Mouse (Mus musculus): Measurements from ENCODE around the gene Acpp. TPM values are rescaled to one million over a fixed set of nuclear protein-coding genes. Genes with fewer than 3 reads are reported as not detected.
A peak's percentile ranks its signal among the peaks of the same experiment; 100 is the strongest.
"Not testable (repeated sequence)": the region's sequence is repeated elsewhere in the genome, so short reads cannot be mapped to it uniquely, and the experiment has no call there.

Gene Acpp
- polyA plus RNA-seq (2012; rRNA removed), result 4.6 and 5.4 TPM in 2 replicates

DNA sequence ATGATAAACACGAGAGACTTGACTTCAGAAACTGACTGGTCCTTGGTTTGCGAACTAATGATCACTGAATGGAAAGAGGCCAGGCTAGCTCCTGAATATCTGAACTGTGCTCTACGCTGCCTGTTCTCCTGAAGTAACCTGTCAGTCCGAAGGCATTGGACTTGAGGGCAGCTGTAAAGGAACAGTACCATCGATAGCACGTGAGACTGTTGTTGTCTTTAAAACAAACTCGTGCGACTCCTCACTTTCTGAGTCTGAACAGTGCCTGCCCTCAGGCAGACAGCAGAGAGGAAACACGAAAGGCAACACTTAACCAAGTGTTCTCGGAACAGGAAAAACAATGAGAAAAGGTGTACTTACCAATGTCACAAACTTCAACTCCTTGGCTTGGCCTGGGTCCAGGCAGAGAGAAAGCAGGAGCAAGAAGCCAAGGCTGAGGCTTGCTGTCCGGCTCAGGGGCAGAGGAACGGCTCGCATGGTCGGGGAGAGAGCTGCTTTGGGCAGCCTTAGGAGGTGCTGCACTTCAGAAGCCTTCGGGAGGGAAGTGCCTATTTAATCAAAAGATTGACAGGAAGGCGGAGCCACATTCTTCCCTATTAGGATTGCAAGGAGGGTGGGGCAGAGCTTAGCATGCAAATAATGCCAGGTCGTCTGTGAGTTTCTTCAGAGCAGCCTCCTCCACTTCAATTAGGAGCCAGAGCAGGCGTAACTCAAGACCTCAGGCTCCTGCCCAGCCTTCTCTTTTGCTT is at the start of gene Acpp:
TSS of gene Acpp (minus strand) at position 566 of the 749 bp plus-strand sequence.
- peak; percentile 68 for DNase-seq

DNA sequence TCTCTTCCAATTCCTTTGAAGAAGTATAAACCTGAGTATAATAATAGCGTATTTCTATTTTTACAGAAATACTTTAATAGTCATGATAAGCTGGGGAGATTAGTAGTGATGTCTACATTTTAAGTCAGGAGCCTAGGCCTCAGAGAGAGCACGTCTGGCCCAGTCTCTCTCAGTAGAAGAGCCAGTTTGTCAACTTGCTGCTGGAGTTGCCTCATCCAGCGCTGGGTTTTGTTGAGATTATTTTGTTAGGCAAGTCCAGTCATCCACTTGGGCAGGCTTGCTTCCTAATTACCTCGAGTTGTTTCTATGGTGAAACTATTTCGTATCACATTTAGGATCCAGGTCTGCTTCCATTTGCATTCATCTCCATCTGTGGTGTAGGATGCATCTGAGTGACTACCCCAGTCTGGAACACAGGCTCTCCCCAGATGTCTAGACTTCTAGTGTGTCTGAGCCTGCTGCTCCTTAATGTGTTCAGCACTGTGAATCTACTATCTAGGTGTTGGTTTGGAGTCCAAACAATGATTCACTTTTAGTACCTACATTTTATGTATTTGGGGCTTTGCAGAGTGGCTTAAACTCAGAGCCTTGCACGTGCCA is 45.1 kb upstream of the Acpp start:
- no peak for DNase-seq
- Histone ChIP-seq H3K4me1 (ENCODE audit: control insufficient read depth, insufficient read depth, low read length) (no peaks in the 10 kb centered on the region), H3K36me3 (ENCODE audit: control insufficient read depth, insufficient read depth, low read length) (no peaks in the 10 kb centered on the region), H3K27me3 (replicated peaks; ENCODE audit: control insufficient read depth, insufficient read depth, low read length) (no peaks in the 10 kb centered on the region), H3K4me3 (ENCODE audit: insufficient read depth, low read depth, low read length) (no peak overlapping the region), H3K27ac (ENCODE audit: insufficient read depth, low read depth, low read length) (no peak overlapping the region)
- WGBS, result 84% methylated on average over 6 of the region's 6 CpGs
- TF ChIP-seq POLR2A (IDR thresholded peaks at IDR 0.05; ENCODE audit: low read depth, low read length) (no peak), CTCF (conservative IDR thresholded peaks at IDR 0.05; ENCODE audit: insufficient read depth, insufficient read length, low read depth, low read length) (no peak)

More for the DNA sequence above, at the start of gene Acpp:
- no peak for TF ChIP-seq POLR2A (IDR thresholded peaks at IDR 0.05; ENCODE audit: low read depth, low read length)
- no peak for TF ChIP-seq CTCF (conservative IDR thresholded peaks at IDR 0.05; ENCODE audit: insufficient read depth, insufficient read length, low read depth, low read length)
- Histone ChIP-seq H3K4me3 (ENCODE audit: insufficient read depth, low read depth, low read length) (peak within 1 kb of the TSS; percentile 9; the same call in 1 of the 2 replicates), H3K27ac (ENCODE audit: insufficient read depth, low read depth, low read length) (no peak within 1 kb of the TSS), H3K4me1 (ENCODE audit: control insufficient read depth, insufficient read depth, low read length) (no peaks in the 10 kb centered on the region), H3K36me3 (ENCODE audit: control insufficient read depth, insufficient read depth, low read length) (no peaks in the 10 kb centered on the region), H3K27me3 (replicated peaks; ENCODE audit: control insufficient read depth, insufficient read depth, low read length) (no peaks in the 10 kb centered on the region)
- 13% methylated on average over 18 of the region's 18 CpGs for WGBS

DNA sequence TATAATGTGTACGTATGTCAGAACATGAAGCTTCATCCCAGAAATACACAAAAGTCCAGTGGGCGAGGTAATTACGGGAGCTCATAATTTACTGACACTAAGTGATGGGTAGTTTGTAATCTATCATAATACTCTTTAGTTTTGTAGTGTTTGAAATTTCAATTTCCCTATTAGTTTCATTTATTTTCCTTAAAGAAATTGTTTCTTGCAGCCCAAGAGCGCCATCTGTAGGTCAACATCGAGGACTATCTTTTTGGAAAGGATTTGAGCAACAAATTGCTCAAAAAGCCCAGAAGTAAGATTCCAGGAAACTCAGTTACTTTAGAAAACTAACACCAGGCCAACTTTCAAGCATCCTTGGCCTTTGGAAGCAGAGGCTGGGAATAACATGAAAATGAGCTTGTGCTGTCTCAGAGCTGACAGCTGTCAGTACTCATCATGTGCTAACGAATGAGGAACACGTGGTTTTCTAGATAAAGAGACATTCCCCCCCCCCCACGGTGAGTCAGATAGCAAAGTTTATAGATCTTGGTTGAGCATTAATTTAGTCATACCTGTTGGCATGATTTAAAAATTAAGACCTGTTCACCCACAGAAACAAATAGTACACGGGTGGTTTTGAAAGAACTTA is 42.1 kb upstream of the Acpp start:
- Histone ChIP-seq H3K36me3 (ENCODE audit: control insufficient read depth, insufficient read depth, low read length) (no peaks in the 10 kb centered on the region), H3K27ac (ENCODE audit: insufficient read depth, low read depth, low read length) (no peak overlapping the region), H3K4me1 (ENCODE audit: control insufficient read depth, insufficient read depth, low read length) (no peaks in the 10 kb centered on the region), H3K27me3 (replicated peaks; ENCODE audit: control insufficient read depth, insufficient read depth, low read length) (no peaks in the 10 kb centered on the region), H3K4me3 (ENCODE audit: insufficient read depth, low read depth, low read length) (no peak overlapping the region)
- 63% methylated on average over 9 of the region's 9 CpGs for WGBS
- TF ChIP-seq CTCF (conservative IDR thresholded peaks at IDR 0.05; ENCODE audit: insufficient read depth, insufficient read length, low read depth, low read length) (no peak), POLR2A (IDR thresholded peaks at IDR 0.05; ENCODE audit: low read depth, low read length) (no peak)
- DNase-seq, result peak; percentile 33

DNA sequence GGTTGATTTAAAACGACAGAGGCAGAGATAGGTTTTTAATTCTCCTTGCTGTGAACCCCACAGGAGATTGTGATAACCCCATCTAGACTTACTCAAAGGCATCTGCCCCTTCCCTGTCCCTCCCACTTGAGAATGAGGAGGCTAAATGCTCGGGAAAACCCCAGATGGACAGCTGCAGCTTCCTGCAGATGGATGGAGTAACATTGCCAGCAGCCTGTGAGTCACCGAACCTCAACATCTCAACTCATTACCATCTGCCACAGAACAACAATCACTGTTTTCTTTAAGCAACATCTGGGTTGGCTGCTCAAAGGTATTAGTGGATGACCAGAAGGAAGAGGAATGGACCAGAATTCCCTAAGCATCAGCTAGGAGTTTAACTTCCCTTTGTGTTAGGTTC is 38.0 kb upstream of the Acpp start:
- no peak overlapping the region for H3K4me3 ChIP-seq (ENCODE audit: insufficient read depth, low read depth, low read length)
- no peak for TF ChIP-seq POLR2A (IDR thresholded peaks at IDR 0.05; ENCODE audit: low read depth, low read length)
- no peak for TF ChIP-seq CTCF (conservative IDR thresholded peaks at IDR 0.05; ENCODE audit: insufficient read depth, insufficient read length, low read depth, low read length)
- H3K27me3 ChIP-seq (replicated peaks; ENCODE audit: control insufficient read depth, insufficient read depth, low read length), result no peaks in the 10 kb centered on the region
- no peaks in the 10 kb centered on the region for H3K36me3 ChIP-seq (ENCODE audit: control insufficient read depth, insufficient read depth, low read length)
- H3K27ac ChIP-seq (ENCODE audit: insufficient read depth, low read depth, low read length), result no peak overlapping the region
- 13% methylated on average over 3 of the region's 3 CpGs for WGBS
- no peak for DNase-seq
- H3K4me1 ChIP-seq (ENCODE audit: control insufficient read depth, insufficient read depth, low read length), result no peaks in the 10 kb centered on the region

DNA sequence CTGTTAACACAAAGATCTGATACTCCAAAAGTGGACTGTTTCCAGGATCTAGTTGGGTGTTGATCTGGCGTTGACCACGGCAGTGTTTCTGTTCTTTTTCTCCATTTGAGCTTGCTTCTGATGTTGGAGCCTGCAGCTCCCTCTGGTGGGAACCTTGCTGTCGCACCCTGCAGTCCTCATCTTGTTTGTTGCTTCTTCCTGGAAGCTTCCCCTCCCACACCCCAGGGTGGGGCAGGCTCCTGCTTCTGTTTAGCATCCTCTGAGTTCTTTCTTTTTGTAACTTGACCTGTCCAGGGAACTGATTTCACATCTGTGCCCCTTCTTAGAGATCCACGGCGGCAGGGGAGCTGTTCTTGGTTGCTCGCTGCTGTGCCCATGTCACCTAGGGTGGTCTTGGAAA is 35.7 kb upstream of the Acpp start:
- no peak for TF ChIP-seq POLR2A (IDR thresholded peaks at IDR 0.05; ENCODE audit: low read depth, low read length)
- peak; percentile 89 for TF ChIP-seq CTCF (conservative IDR thresholded peaks at IDR 0.05; ENCODE audit: insufficient read depth, insufficient read length, low read depth, low read length)
- WGBS, result 13% methylated on average over 6 of the region's 6 CpGs
- no peaks in the 10 kb centered on the region for H3K27me3 ChIP-seq (replicated peaks; ENCODE audit: control insufficient read depth, insufficient read depth, low read length)
- DNase-seq, result peak; percentile 65
- H3K36me3 ChIP-seq (ENCODE audit: control insufficient read depth, insufficient read depth, low read length), result no peaks in the 10 kb centered on the region
- H3K27ac ChIP-seq (ENCODE audit: insufficient read depth, low read depth, low read length), result no peak overlapping the region
- H3K4me3 ChIP-seq (ENCODE audit: insufficient read depth, low read depth, low read length), result no peak overlapping the region
- H3K4me1 ChIP-seq (ENCODE audit: control insufficient read depth, insufficient read depth, low read length), result no peaks in the 10 kb centered on the region

DNA sequence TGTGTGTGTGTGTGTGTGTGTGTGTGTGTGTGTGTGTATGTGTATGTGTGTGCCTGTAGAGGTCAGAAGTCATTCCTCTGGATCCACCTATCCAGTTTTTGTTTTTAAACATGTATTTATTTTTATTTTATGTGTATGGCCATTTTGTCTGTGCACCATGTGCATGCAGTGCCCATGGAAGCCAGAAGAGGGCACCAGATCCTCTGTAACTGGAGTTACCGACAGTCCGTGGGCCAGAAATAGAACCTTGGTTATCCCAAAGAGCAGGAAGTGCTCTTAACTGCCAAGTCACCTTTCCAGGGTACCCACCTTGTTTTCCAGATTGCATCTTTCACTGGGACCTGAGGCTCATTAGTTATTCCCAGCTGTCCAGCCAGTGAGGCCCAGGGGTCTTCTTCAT is 29.4 kb upstream of the Acpp start:
- H3K27ac ChIP-seq (ENCODE audit: insufficient read depth, low read depth, low read length), result no peak overlapping the region
- no peak for TF ChIP-seq POLR2A (IDR thresholded peaks at IDR 0.05; ENCODE audit: low read depth, low read length)
- TF ChIP-seq CTCF (conservative IDR thresholded peaks at IDR 0.05; ENCODE audit: insufficient read depth, insufficient read length, low read depth, low read length), result no peak
- DNase-seq, result no peak
- no peak overlapping the region for H3K4me3 ChIP-seq (ENCODE audit: insufficient read depth, low read depth, low read length)
- 81% methylated on average over 2 of the region's 2 CpGs for WGBS
- no peaks in the 10 kb centered on the region for H3K36me3 ChIP-seq (ENCODE audit: control insufficient read depth, insufficient read depth, low read length)
- no peaks in the 10 kb centered on the region for H3K4me1 ChIP-seq (ENCODE audit: control insufficient read depth, insufficient read depth, low read length)
- H3K27me3 ChIP-seq (replicated peaks; ENCODE audit: control insufficient read depth, insufficient read depth, low read length), result no peaks in the 10 kb centered on the region

DNA sequence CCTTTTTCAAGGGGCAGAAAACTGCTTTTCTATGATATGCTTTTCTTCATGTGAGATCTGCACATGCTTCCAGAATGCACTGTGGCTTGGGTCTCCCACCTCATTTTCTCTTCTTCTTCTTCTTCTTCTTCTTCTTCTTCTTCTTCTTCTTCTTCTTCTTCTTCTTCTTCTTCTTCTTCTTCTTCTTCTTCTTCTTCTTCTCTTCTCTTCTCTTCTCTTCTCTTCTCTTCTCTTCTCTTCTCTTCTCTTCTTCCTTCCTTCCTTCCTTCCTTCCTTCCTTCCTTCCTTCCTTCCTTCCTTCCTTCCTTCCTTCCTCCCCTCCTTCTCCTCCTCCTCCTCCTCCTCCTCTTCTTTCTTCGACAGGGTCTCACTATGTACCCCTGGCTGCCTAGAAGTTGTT is 24.4 kb upstream of the Acpp start:
- H3K27ac ChIP-seq (ENCODE audit: insufficient read depth, low read depth, low read length); H3K4me3 ChIP-seq (ENCODE audit: insufficient read depth, low read depth, low read length); H3K36me3 ChIP-seq (ENCODE audit: control insufficient read depth, insufficient read depth, low read length); DNase-seq; H3K4me1 ChIP-seq (ENCODE audit: control insufficient read depth, insufficient read depth, low read length); H3K27me3 ChIP-seq (replicated peaks; ENCODE audit: control insufficient read depth, insufficient read depth, low read length): not testable (repeated sequence)
- WGBS, result 80% methylated on average over 1 of the region's 1 CpGs

All from kidney, adult 2 months (tissue).